In genomic region chr7:114439726-114440125, GRCm38 (mm10) we compare ENCODE assay signal across 29 mouse cellular contexts. TPM values are rescaled to one million over a fixed set of nuclear protein-coding genes. Genes with fewer than 3 reads are reported as not detected.
DNase-seq lines count a peak whose midpoint lies in the region; ATAC-seq and TF ChIP-seq lines count a peak whose summit lies in the region.
"Had no signal": no experiment of that assay in that cellular context is flagged by ENCODE, and none has a peak within 500 bp of the region (broad histone marks: within the 10 kb centered on the region; RNA-seq: fewer than 3 reads in every experiment).

No protein-coding gene starts in this region.

- H3K4me1 ChIP-seq in liver, adult 2 months (ENCODE audit: control insufficient read depth, insufficient read depth, low read length): peaks cover 4% of the 10 kb centered on the region; the same call in 1 of the 2 replicates
- no peaks in the 10 kb centered on the region for H3K4me1 ChIP-seq in liver, embryonic 11.5 days (replicated peaks; ENCODE audit: control insufficient read depth, insufficient read depth, low read length)
- H3K4me1 ChIP-seq: forebrain, embryonic 13.5 days; kidney, embryonic 15.5 days; liver, embryonic 15.5 days; lung, embryonic 15.5 days; neural tube, embryonic 12.5 days had no signal

- H3K27ac ChIP-seq in liver, adult 2 months (replicated peaks; ENCODE audit: insufficient read depth, low read depth, low read length): no peak overlapping the region
- no peak overlapping the region for H3K27ac ChIP-seq in liver, embryonic 11.5 days (ENCODE audit: low read depth, low read length)
- H3K27ac ChIP-seq: forebrain, embryonic 13.5 days; hindbrain, embryonic 14.5 days; kidney, embryonic 15.5 days; layer of hippocampus, adult 2 months; liver, embryonic 15.5 days; lung, embryonic 15.5 days; neural tube, embryonic 12.5 days had no signal

- H3K4me2 ChIP-seq in liver, embryonic 11.5 days: no peak overlapping the region
- H3K4me2 ChIP-seq: forebrain, embryonic 13.5 days; heart, embryonic 11.5 days; hindbrain, embryonic 14.5 days; kidney, embryonic 15.5 days; liver, embryonic 15.5 days; lung, embryonic 15.5 days; neural tube, embryonic 12.5 days had no signal

- 0% methylated on average over 1 of the region's 1 CpGs for WGBS in liver, adult 2 months
- WGBS in liver, embryonic 11.5 days: 45% methylated on average over 1 of the region's 1 CpGs

- ATAC-seq in liver, embryonic 11.5 days (replicated peaks; ENCODE audit: low FRiP score): no peak
- peak; percentile 60 for ATAC-seq in common myeloid progenitor, adult 5-6 weeks (replicated peaks; ENCODE audit: low read depth, poor library complexity, severe bottlenecking)
- peak; percentile 73 for ATAC-seq in megakaryocyte progenitor cell, adult 5-6 weeks (replicated peaks; ENCODE audit: poor library complexity)
- ATAC-seq: forebrain, embryonic 13.5 days; inflammation-experienced regulatory T-cells, adult 6 months had no signal

- no peak for TF ChIP-seq CTCF in liver, adult 2 months (IDR thresholded peaks at IDR 0.05; ENCODE audit: low read depth, low read length)

- H3K4me3 ChIP-seq in liver, adult 2 months (ENCODE audit: insufficient read depth, low read depth, low read length): no peak overlapping the region
- H3K4me3 ChIP-seq in liver, embryonic 11.5 days (ENCODE audit: low read depth, low read length): no peak overlapping the region
- H3K4me3 ChIP-seq: forebrain, embryonic 13.5 days; kidney, embryonic 15.5 days; layer of hippocampus, adult 2 months; liver, embryonic 15.5 days; lung, embryonic 15.5 days; neural tube, embryonic 12.5 days had no signal

- H3K27me3 ChIP-seq in liver, adult 2 months (ENCODE audit: control insufficient read depth, insufficient read depth, low read length): no peaks in the 10 kb centered on the region
- no peaks in the 10 kb centered on the region for H3K27me3 ChIP-seq in liver, embryonic 11.5 days (replicated peaks; ENCODE audit: control insufficient read depth, insufficient read depth, low read length)
- no peaks in the 10 kb centered on the region for H3K27me3 ChIP-seq in splenic B cell, adult 2 months (ENCODE audit: control insufficient read depth, insufficient read depth, low read length, poor library complexity, severe bottlenecking)
- H3K27me3 ChIP-seq: forebrain, embryonic 13.5 days; kidney, embryonic 15.5 days; liver, embryonic 15.5 days; lung, embryonic 15.5 days; neural tube, embryonic 12.5 days had no signal

- peak; percentile 65 for DNase-seq in liver, adult 2 months (ENCODE audit: extremely low read depth, low read depth, low spot score)
- DNase-seq in liver, embryonic 11.5 days (ENCODE audit: low spot score): no peak
- peak; percentile 49 for DNase-seq in splenic B cell, adult 2 months (ENCODE audit: low read depth, low spot score)
- DNase-seq in thymus, adult 18-20 months: no peak
- no peak for DNase-seq in layer of hippocampus, adult 9-11 months
- DNase-seq in right cerebral cortex, postnatal 4 days: no peak
- DNase-seq: adrenal gland, adult 2 months; cerebellum, adult 8-10 months; cerebellum, postnatal 25 days; gastrocnemius, postnatal 14 days; heart, adult 11 months; heart, postnatal 4 days; kidney, adult 18-20 months; kidney, postnatal 25 days; left cerebral cortex, postnatal 4 days; lung, postnatal 36 days; midbrain, embryonic 14.5 days; thymus, postnatal 14 days had no signal

- no peak overlapping the region for H3K9ac ChIP-seq in liver, adult 2 months (ENCODE audit: low read depth, low read length)
- H3K9ac ChIP-seq in liver, embryonic 11.5 days (ENCODE audit: low read depth, low read length): no peak overlapping the region
- H3K9ac ChIP-seq: forebrain, embryonic 13.5 days; hindbrain, embryonic 14.5 days; kidney, embryonic 15.5 days; liver, embryonic 15.5 days; lung, embryonic 15.5 days; neural tube, embryonic 12.5 days had no signal

- peaks cover 14% of the 10 kb centered on the region for H3K79me2 ChIP-seq in liver, adult 2 months (ENCODE audit: control insufficient read depth, insufficient read depth, low read length)

- no peak for TF ChIP-seq POLR2A in liver, adult 2 months (IDR thresholded peaks at IDR 0.05; ENCODE audit: extremely low read depth, insufficient read depth, low read length)

- H3K9me3 ChIP-seq in liver, embryonic 11.5 days (ENCODE audit: control insufficient read depth, low read length): no peaks in the 10 kb centered on the region
- H3K9me3 ChIP-seq: forebrain, embryonic 13.5 days; kidney, embryonic 15.5 days; liver, embryonic 15.5 days; lung, embryonic 15.5 days; neural tube, embryonic 12.5 days had no signal

- H3K36me3 ChIP-seq in liver, adult 2 months (ENCODE audit: control insufficient read depth, insufficient read depth, low read length): no peaks in the 10 kb centered on the region
- no peaks in the 10 kb centered on the region for H3K36me3 ChIP-seq in liver, embryonic 11.5 days (ENCODE audit: control insufficient read depth, insufficient read depth, low read length)
- H3K36me3 ChIP-seq in splenic B cell, adult 2 months (ENCODE audit: control insufficient read depth, insufficient read depth, low read length, poor library complexity, severe bottlenecking): no peaks in the 10 kb centered on the region
- H3K36me3 ChIP-seq: kidney, embryonic 15.5 days; liver, embryonic 15.5 days; lung, embryonic 15.5 days; neural tube, embryonic 12.5 days had no signal

RNA-seq across cellular contexts. Expression of gene Pde3b, which starts 24.6 kb away (rescaled TPM):
- total RNA-seq in liver, adult 2 months (2014; rRNA removed): 86.2 and 95.7 TPM in 2 replicates
- 15.5 and 16.2 TPM in 2 replicates for polyA plus RNA-seq in liver, adult 2 months (2012; rRNA removed)
- polyA plus RNA-seq in liver, embryonic 11.5 days (2014; fragmentation: Nextera tagmentation; extraction: Ambion mirVana): 6.2 and 7.4 TPM in 2 replicates
- total RNA-seq in common myeloid progenitor, adult 5-6 weeks (2017): 19.7 and 24.1 TPM in 2 replicates
- total RNA-seq in megakaryocyte progenitor cell, adult 5-6 weeks (2015): 9.8 and 13.0 TPM in 2 replicates
- 12.0 and 14.5 TPM in 2 replicates for total RNA-seq in megakaryocyte progenitor cell, adult 5-6 weeks (2017)

Comparison
In these comparisons a context has a peak if more than half of its experiments do, and no peak if none do; other contexts are left out.
1. DNase-seq: peak in liver, adult 2 months (single experiment) and splenic B cell, adult 2 months (single experiment); none in liver, embryonic 11.5 days (single experiment), thymus, adult 18-20 months (0 of 2), layer of hippocampus, adult 9-11 months (single experiment) and right cerebral cortex, postnatal 4 days (single experiment).